In the genomic region with DNA sequence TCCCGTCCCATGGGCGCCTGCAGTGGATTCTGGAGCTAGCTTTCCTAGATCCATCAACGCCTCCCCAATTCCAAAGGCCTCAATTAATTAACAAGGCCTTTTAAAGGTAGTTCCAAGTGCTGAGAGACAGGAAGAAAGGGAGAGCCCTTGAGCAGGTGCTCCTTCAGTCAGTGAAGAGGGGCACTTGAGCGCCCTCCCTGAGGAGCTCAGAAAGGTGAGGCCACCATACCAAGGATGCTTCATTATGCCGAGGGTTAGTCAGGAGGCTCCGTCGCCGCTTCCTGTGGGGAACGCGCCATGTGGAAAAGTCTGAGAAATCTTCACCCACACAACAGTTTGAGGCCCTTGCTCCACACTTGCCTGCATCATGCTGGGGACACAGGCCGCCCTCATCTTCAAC, we compare ENCODE assay signal across 18 mouse cellular contexts. TPM values are rescaled to one million over a fixed set of nuclear protein-coding genes. Genes with fewer than 3 reads are reported as not detected.
"Had no signal": no experiment of that assay in that cellular context is flagged by ENCODE, and none has a peak within 500 bp of the region (broad histone marks: within the 10 kb centered on the region; RNA-seq: fewer than 3 reads in every experiment).

No protein-coding gene starts in this region.

- H3K27ac ChIP-seq: intestine, embryonic 15.5 days; limb, embryonic 12.5 days; limb, embryonic 15.5 days; liver, embryonic 14.5 days; midbrain, embryonic 15.5 days; neural tube, embryonic 12.5 days; neural tube, embryonic 15.5 days had no signal

- H3K4me1 ChIP-seq: intestine, embryonic 15.5 days; limb, embryonic 12.5 days; limb, embryonic 15.5 days; midbrain, embryonic 15.5 days; neural tube, embryonic 12.5 days; neural tube, embryonic 15.5 days had no signal

- ATAC-seq: intestine, embryonic 15.5 days; liver, postnatal 0 days; midbrain, embryonic 15.5 days had no signal

- H3K27me3 ChIP-seq: intestine, embryonic 15.5 days; limb, embryonic 12.5 days; limb, embryonic 15.5 days; midbrain, embryonic 15.5 days; neural tube, embryonic 12.5 days; neural tube, embryonic 15.5 days had no signal

- DNase-seq: kidney, adult 18-20 months; kidney, adult 9 months; kidney, postnatal 14 days; kidney, postnatal 4 days; left cerebral cortex, postnatal 4 days; liver, postnatal 0 days; thymus, adult 18-20 months had no signal

- H3K4me2 ChIP-seq: intestine, embryonic 15.5 days; limb, embryonic 12.5 days; limb, embryonic 15.5 days; liver, embryonic 11.5 days; midbrain, embryonic 11.5 days; midbrain, embryonic 15.5 days; neural tube, embryonic 12.5 days; neural tube, embryonic 15.5 days had no signal

- H3K9me3 ChIP-seq: intestine, embryonic 15.5 days; limb, embryonic 12.5 days; limb, embryonic 15.5 days; midbrain, embryonic 15.5 days; neural tube, embryonic 12.5 days; neural tube, embryonic 15.5 days had no signal

- H3K4me3 ChIP-seq: intestine, embryonic 15.5 days; limb, embryonic 12.5 days; limb, embryonic 15.5 days; midbrain, embryonic 15.5 days; neural tube, embryonic 12.5 days; neural tube, embryonic 15.5 days had no signal

- H3K9ac ChIP-seq: intestine, embryonic 15.5 days; limb, embryonic 12.5 days; limb, embryonic 15.5 days; liver, embryonic 14.5 days; liver, postnatal 0 days; midbrain, embryonic 15.5 days; neural tube, embryonic 12.5 days; neural tube, embryonic 15.5 days had no signal

RNA-seq across cellular contexts. Expression of gene Gsg1l, which starts 18.2 kb away (rescaled TPM):
- total RNA-seq: megakaryocyte progenitor cell, adult 5-6 weeks; megakaryocyte-erythroid progenitor cell, adult 5-6 weeks had no signal
